Mouse (Mus musculus) adrenal gland, adult 2 months (tissue): ENCODE results near the gene Pfpl. TPM values are rescaled to one million over a fixed set of nuclear protein-coding genes. Genes with fewer than 3 reads are reported as not detected.

Experiments used
- DNase-seq: peaks from one replicate; pipeline ENCODE4 v3.0.0; 2021
- long read RNA-seq: library from polyadenylated mRNA; stranded (forward); transcript quantifications from one replicate; pipeline ENCODE4 v2.0.0, GENCODE M21; 2021
- polyA plus RNA-seq: library from polyadenylated mRNA; depleted of rRNA; stranded (reverse); fragments of >200 nt; gene quantifications from 2 replicates; pipeline ENCODE4 v1.2.3, GENCODE M21; 2012; rRNA removed
- total RNA-seq, 2 experiments: library from RNA; stranded (reverse); gene quantifications; 2 replicates each; pipeline ENCODE4 v1.2.3; 2021

Gene Pfpl
- total RNA-seq (not detected), polyA plus RNA-seq (not detected in 2 replicates)
- long read RNA-seq = 0 reads

GRCm38 (mm10) chr19:12427605-12428004 lies at the start of gene Pfpl:
Pfpl (plus strand) TSS chr19:12427905.
- DNase-seq = no peak

- DNase-seq = no peak
Measured at GRCm38 (mm10) chr19:12386979-12387378, 40.7 kb upstream of the Pfpl start, which contains the start of gene Olfr1440. Olfr1440 (plus strand) TSS chr19:12387279.

GRCm38 (mm10) chr19:12413737-12414136 lies 14.0 kb upstream of the Pfpl start:
- no peak for DNase-seq

GRCm38 (mm10) chr19:12417361-12417760 lies 10.3 kb upstream of the Pfpl start, which contains the start of gene Olfr1441:
Olfr1441 (plus strand) TSS chr19:12417433.
- DNase-seq = no peak

- no peak for DNase-seq
Measured at GRCm38 (mm10) chr19:12418312-12418711, 9.4 kb upstream of the Pfpl start.

GRCm38 (mm10) chr19:12420555-12420954 lies 7.2 kb upstream of the Pfpl start:
- no peak for DNase-seq

GRCm38 (mm10) chr19:12421680-12422079 lies 6.0 kb upstream of the Pfpl start:
- no peak for DNase-seq

- no peak for DNase-seq
Measured at GRCm38 (mm10) chr19:12427101-12427500, 604 bp upstream of the Pfpl start.

GRCm38 (mm10) chr19:12433033-12433432 lies 5.3 kb downstream of the Pfpl start:
- DNase-seq = peak; percentile 51

- no peak for DNase-seq
Measured at GRCm38 (mm10) chr19:12435011-12435416, 7.3 kb downstream of the Pfpl start.

- DNase-seq = no peak
Measured at GRCm38 (mm10) chr19:12435750-12436524, 8.2 kb downstream of the Pfpl start.

- no peak for DNase-seq
Measured at GRCm38 (mm10) chr19:12439581-12439980, 11.9 kb downstream of the Pfpl start.

GRCm38 (mm10) chr19:12440103-12440725 lies 12.5 kb downstream of the Pfpl start:
- no peak for DNase-seq

- no peak for DNase-seq
Measured at GRCm38 (mm10) chr19:12442560-12442959, 14.9 kb downstream of the Pfpl start.

GRCm38 (mm10) chr19:12445014-12445413 lies 17.3 kb downstream of the Pfpl start:
- peak; percentile 24 for DNase-seq

- DNase-seq = no peak
Measured at GRCm38 (mm10) chr19:12457401-12458066, 29.8 kb downstream of the Pfpl start.

- DNase-seq = no peak
Measured at GRCm38 (mm10) chr19:12459516-12459915, 31.8 kb downstream of the Pfpl start.

GRCm38 (mm10) chr19:12460282-12461249 lies 32.9 kb downstream of the Pfpl start, which contains the start of gene Mpeg1:
Mpeg1 (plus strand) TSS chr19:12460779.
- no peak for DNase-seq

- DNase-seq = no peak
Measured at GRCm38 (mm10) chr19:12462851-12463721, 35.4 kb downstream of the Pfpl start.

- peak; percentile 76 for DNase-seq
Measured at GRCm38 (mm10) chr19:12463722-12464035, 36.0 kb downstream of the Pfpl start.

- no peak for DNase-seq
Measured at GRCm38 (mm10) chr19:12464127-12464526, 36.4 kb downstream of the Pfpl start.
